Mouse (Mus musculus) olfactory bulb, adult 2 months (tissue): Measurements from ENCODE around the gene Stab1.

Experiments used
- CTCF ChIP-seq: fragments of 200-500 bp; IDR thresholded peaks from 2 replicates; pipeline ENCODE4 v1.5.1; 2012; ENCODE audit warnings: low read depth, mild to moderate bottlenecking, low read length, moderate library complexity; ENCODE audit not compliant: insufficient read depth
- POLR2A ChIP-seq: fragments of 200-500 bp; IDR thresholded peaks from 2 replicates; pipeline ENCODE4 v1.6.1; 2012; ENCODE audit warnings: mild to moderate bottlenecking, low read depth, low read length, moderate library complexity; ENCODE audit not compliant: insufficient read depth

DNA sequence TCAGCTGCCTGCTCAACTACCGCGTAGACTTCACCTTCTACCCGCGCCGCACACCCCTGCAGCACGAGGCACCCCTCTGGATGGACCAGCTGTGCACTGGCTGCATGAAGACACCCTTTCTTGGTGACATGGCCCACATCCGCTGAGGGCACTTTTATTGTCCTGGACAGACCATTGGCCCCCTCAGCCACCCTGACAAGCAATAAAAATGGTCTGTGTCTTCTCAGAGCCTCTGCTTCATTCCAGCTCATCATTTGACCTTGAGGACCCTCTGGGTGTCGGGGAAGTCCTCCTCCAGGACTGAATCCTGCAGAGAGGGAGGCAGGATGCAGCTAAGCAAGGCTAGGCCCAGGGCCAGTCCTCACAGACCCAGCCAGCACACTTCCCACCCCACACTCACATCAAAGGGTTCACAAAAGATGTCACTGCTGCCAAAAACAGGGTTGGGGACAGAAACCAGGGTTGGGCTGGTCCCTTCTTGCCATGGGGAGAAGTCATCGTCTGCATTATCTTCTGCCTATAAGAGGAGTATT lies 29.5 kb downstream of the Stab1 start:
- TF ChIP-seq POLR2A = no peak
- no peak for TF ChIP-seq CTCF
